Mouse (Mus musculus): ENCODE results near the gene Cdc42ep4.

DNA sequence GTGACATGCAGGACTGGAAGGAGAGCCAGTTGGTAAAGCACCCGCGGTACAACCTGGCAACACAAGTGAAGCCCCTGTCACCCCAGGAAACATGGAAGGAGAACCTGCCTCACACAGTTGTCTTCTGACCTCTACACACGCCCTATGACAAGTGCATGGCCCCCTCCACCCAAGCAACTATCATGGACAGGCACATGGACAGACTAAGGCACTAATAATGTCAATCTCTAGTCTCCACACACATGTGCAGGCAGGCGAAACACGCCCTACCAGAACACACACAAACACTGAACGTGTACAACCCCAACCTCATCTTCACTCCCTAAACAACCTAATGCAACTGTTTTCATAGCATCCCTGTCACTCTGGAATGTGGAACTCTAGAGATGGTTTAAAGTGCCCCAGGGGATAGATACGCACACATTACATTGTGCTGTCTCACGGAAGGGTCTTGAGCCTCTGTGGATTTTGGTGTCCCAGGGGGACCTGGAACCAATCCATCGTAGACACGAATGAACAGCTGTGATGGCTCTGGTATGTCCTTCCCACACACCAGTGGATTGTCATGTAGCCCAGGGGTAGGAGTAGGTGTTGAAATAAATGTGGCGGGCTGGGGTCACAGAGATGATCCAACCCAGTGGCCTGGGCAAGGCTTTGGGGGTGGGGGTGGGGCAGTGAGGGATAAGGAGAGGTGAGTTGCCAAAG, 14.7 kb downstream of the Cdc42ep4 start:
- TF ChIP-seq CTCF (IDR thresholded peaks at IDR 0.05; ENCODE audit: low read depth): no peak
- no peak for TF ChIP-seq EP300 (IDR thresholded peaks at IDR 0.05; ENCODE audit: low read depth)

Data from heart, postnatal 0 days (tissue).